Mouse (Mus musculus) MEL (cell line): ENCODE results near the gene Gm49383.

Source experiments
- CTCF ChIP-seq, 3 experiments: IDR thresholded peaks in 2 of 3; conservative IDR thresholded peaks in 1 of 3; 2 replicates each; pipeline ENCODE4 v1.5.1; 2011 to 2012; ENCODE audit warnings: low read length in 3 of 3, low read depth in 2 of 3, mild to moderate bottlenecking in 2 of 3, improper control_type of control experiment in 1 of 3, inconsistent platforms in 1 of 3, mixed read lengths in 1 of 3, moderate library complexity in 1 of 3; ENCODE audit not compliant: control insufficient read depth in 1 of 3, insufficient read depth in 1 of 3, poor library complexity in 1 of 3, severe bottlenecking in 1 of 3
- E2F4 ChIP-seq: IDR thresholded peaks from 2 replicates; pipeline ENCODE4 v1.6.1; 2011; ENCODE audit warnings: low read depth, low read length, improper control_type of control experiment, borderline replicate concordance
- EP300 ChIP-seq, 2 experiments: IDR thresholded peaks; 2 replicates each; pipeline ENCODE4 v1.6.1; 2011; ENCODE audit warnings: improper control_type of control experiment in 2 of 2, low read length in 2 of 2, low read depth in 1 of 2, mild to moderate bottlenecking in 1 of 2
- KAT2A ChIP-seq: conservative IDR thresholded peaks from 2 replicates; pipeline ENCODE4 v1.6.1; 2012; ENCODE audit warnings: low read depth, low read length, improper control_type of control experiment, inconsistent platforms
- MAFK ChIP-seq: IDR thresholded peaks from 2 replicates; pipeline ENCODE4 v1.6.1; 2011; ENCODE audit warnings: low read depth, mild to moderate bottlenecking, low read length, improper control_type of control experiment, borderline replicate concordance
- MYB ChIP-seq: IDR thresholded peaks from 2 replicates; pipeline ENCODE4 v1.6.1; 2011; ENCODE audit warnings: mild to moderate bottlenecking, low read depth, low read length, improper control_type of control experiment
- NELFE ChIP-seq: IDR thresholded peaks from 2 replicates; pipeline ENCODE4 v1.6.1; 2011; ENCODE audit warnings: low read depth, low read length, improper control_type of control experiment
- POLR2A ChIP-seq, 2 experiments: IDR thresholded peaks; 2 replicates each; pipeline ENCODE4 v1.6.1; 2011 to 2012; ENCODE audit warnings: low read length in 2 of 2, mild to moderate bottlenecking in 2 of 2, control low read depth in 1 of 2, improper control_type of control experiment in 1 of 2, low read depth in 1 of 2, moderate library complexity in 1 of 2; ENCODE audit not compliant: control insufficient read depth in 1 of 2, insufficient read depth in 1 of 2, poor library complexity in 1 of 2
- POLR2AphosphoS2 ChIP-seq: IDR thresholded peaks from 2 replicates; pipeline ENCODE4 v1.6.1; 2011; ENCODE audit warnings: low read length, improper control_type of control experiment
- UBTF ChIP-seq: IDR thresholded peaks from 2 replicates; pipeline ENCODE4 v1.6.1; 2012; ENCODE audit warnings: low read depth, mild to moderate bottlenecking, inconsistent platforms, low read length, improper control_type of control experiment, moderate library complexity, borderline replicate concordance; ENCODE audit not compliant: insufficient read depth
- USF1 ChIP-seq: IDR thresholded peaks from 2 replicates; pipeline ENCODE4 v1.6.1; 2014; ENCODE audit warnings: low read depth, mild to moderate bottlenecking, inconsistent platforms, low read length, improper control_type of control experiment, moderate library complexity

- TF ChIP-seq MYB (no peak), CTCF (IDR thresholded peaks at IDR 0.05 in 2 of 3, conservative IDR thresholded peaks at IDR 0.05 in 1 of 3; ENCODE audit: control insufficient read depth in 1 of 3, insufficient read depth in 1 of 3, low read depth in 2 of 3, low read length in 3 of 3, poor library complexity in 1 of 3, severe bottlenecking in 1 of 3) (no peak), MAFK (no peak), POLR2A (IDR thresholded peaks at IDR 0.05; ENCODE audit: control insufficient read depth in 1 of 2, insufficient read depth in 1 of 2, low read depth in 1 of 2, low read length in 2 of 2, poor library complexity in 1 of 2) (no peak), EP300 (IDR thresholded peaks at IDR 0.05; ENCODE audit: low read depth in 1 of 2, low read length in 2 of 2) (no peak), USF1 (no peak), KAT2A (no peak), E2F4 (no peak), POLR2AphosphoS2 (no peak), UBTF (no peak), NELFE (no peak)
These were observed 10.5 kb upstream of the Gm49383 start for GRCm38 (mm10) chr12:69207396-69207795.
